Mouse (Mus musculus) midbrain, postnatal 0 days (tissue): ENCODE measurements around the gene Tmem132d. TPM values are rescaled to one million over a fixed set of nuclear protein-coding genes. Genes with fewer than 3 reads are reported as not detected.

ENCODE experiments used
- ATAC-seq: fragments of 200-750 bp; cut with Nextera tagmentation; 2 replicates; pipeline ENCODE4 v1.8.0; 2017; ENCODE audit warnings: moderate number of reproducible peaks, mild to moderate bottlenecking, moderate TSS enrichment, moderate library complexity; ENCODE audit not compliant: low FRiP score
- DNase-seq: peaks from one replicate; pipeline ENCODE4 v3.0.0-alpha.2; 2015; ENCODE audit warnings: low spot score
- H3K27ac ChIP-seq: fragments of 300-500 bp; sonication (generic); 2 replicates; pipeline ENCODE4 v1.5.1; 2014; ENCODE audit warnings: low read depth, mild to moderate bottlenecking, low read length, mixed read lengths
- H3K27me3 ChIP-seq: fragments of 300-500 bp; sonication (generic); 2 replicates; pipeline ENCODE4 v1.6.1; 2014; ENCODE audit warnings: low read length, control low read depth, mixed read lengths; ENCODE audit not compliant: insufficient read depth
- H3K36me3 ChIP-seq: fragments of 300-500 bp; sonication (generic); 2 replicates; pipeline ENCODE4 v1.6.1; 2014; ENCODE audit warnings: low read length, control low read depth, mixed read lengths; ENCODE audit not compliant: insufficient read depth
- H3K4me1 ChIP-seq: fragments of 300-500 bp; sonication (generic); 2 replicates; pipeline ENCODE4 v1.6.1; 2014; ENCODE audit warnings: mild to moderate bottlenecking, control low read depth, antibody characterized with exemption, low read length, mixed read lengths; ENCODE audit not compliant: insufficient read depth
- H3K4me2 ChIP-seq: fragments of 300-500 bp; sonication (generic); 2 replicates; pipeline ENCODE4 v1.6.1; 2014; ENCODE audit warnings: low read depth, mild to moderate bottlenecking, low read length, mixed read lengths; ENCODE audit not compliant: poor library complexity, severe bottlenecking
- H3K4me3 ChIP-seq: fragments of 300-500 bp; sonication (generic); 2 replicates; pipeline ENCODE4 v1.5.1; 2014; ENCODE audit warnings: low read depth, mild to moderate bottlenecking, low read length, moderate library complexity
- H3K9ac ChIP-seq: fragments of 300-500 bp; sonication (generic); replicated peaks from 2 replicates; pipeline ENCODE4 v1.6.1; 2014; ENCODE audit warnings: mild to moderate bottlenecking, low read length, moderate library complexity, mixed read lengths; ENCODE audit not compliant: poor library complexity, severe bottlenecking
- H3K9me3 ChIP-seq: fragments of 300-500 bp; sonication (generic); 2 replicates; pipeline ENCODE4 v1.6.1; 2016; ENCODE audit warnings: low read length, control low read depth
- CTCF ChIP-seq: IDR thresholded peaks from 2 replicates; pipeline ENCODE4 v1.5.1; 2016; ENCODE audit warnings: antibody characterized with exemption, mild to moderate bottlenecking
- WGBS: fragments of 180-500 bp; shearing (Covaris S2); extraction: QIAGEN DNeasy Blood & Tissue Kit; methylation state at CpG from one replicate; pipeline ENCODE4 v1.1.7; 2014; 5-methylcytosine and 5-hydroxymethylcytosine counted together
- polyA plus RNA-seq: library from polyadenylated mRNA; unstranded; fragments of >200 nt; fragmentation: Nextera tagmentation; extraction: Ambion mirVana; gene quantifications from 2 replicates; pipeline ENCODE4 v1.2.1, GENCODE M21; 2015
- total RNA-seq: library from RNA; depleted of rRNA; stranded (reverse); fragments of >200 nt; gene quantifications from 2 replicates; pipeline ENCODE4 v1.2.3, GENCODE M21; 2014; rRNA removed

Tmem132d gene
- total and polyA plus RNA-seq, 2 experiments from 2014 or later = 4.0 to 14.7 TPM

DNA sequence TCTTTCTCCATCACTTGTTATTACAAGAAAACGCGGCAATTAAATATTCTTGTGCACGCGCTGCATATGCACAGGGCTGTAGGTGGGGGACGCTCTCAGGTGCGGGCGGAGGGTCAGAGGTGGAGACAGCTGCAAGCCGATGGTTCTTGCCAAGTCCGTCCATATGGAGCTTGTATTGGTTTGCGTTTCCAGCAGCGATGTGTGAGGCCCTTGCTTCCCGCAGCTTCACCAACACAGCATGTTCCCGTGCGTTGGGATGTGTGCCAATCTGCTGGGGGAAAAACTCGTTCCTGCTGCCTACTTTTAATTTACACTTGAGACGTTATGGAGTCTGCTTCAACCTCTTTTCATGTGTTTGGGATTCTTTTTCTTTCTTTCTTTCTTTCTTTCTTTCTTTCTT, 691.5 kb downstream of the Tmem132d start:
- ATAC-seq (no peak), DNase-seq (peak; percentile 64)
- no peaks in the 10 kb centered on the region for H3K27me3 ChIP-seq
- H3K9ac ChIP-seq = no peak overlapping the region
- H3K4me2 ChIP-seq = no peak overlapping the region
- H3K27ac ChIP-seq = no peak overlapping the region
- no peaks in the 10 kb centered on the region for H3K36me3 ChIP-seq
- WGBS = 76% methylated on average over 16 of the region's 16 CpGs
- H3K9me3 ChIP-seq = no peaks in the 10 kb centered on the region
- H3K4me3 ChIP-seq = no peak overlapping the region
- no peak for TF ChIP-seq CTCF
- no peaks in the 10 kb centered on the region for H3K4me1 ChIP-seq

Other genes starting within 250 kb of the Tmem132d start
- 19.6 and 20.8 TPM in 2 replicates for gene Fzd10, start 167.8 kb upstream of the Tmem132d start, total RNA-seq
- gene Fzd10, start 167.8 kb upstream of the Tmem132d start, polyA plus RNA-seq = 2.7 and 3.3 TPM in 2 replicates